Mouse (Mus musculus): ENCODE results near the gene Ccdc85b. TPM values are rescaled to one million over a fixed set of nuclear protein-coding genes. Genes with fewer than 3 reads are reported as not detected.

Ccdc85b gene
- polyA plus RNA-seq, 1 experiment from 2014 or later = 6.5 TPM

GRCm38 (mm10) chr19:5444954-5445353, 12.7 kb downstream of the Ccdc85b start:
- no peak overlapping the region for H3K4me2 ChIP-seq (ENCODE audit: low read depth, low read length, severe bottlenecking)
- no peaks in the 10 kb centered on the region; the same call in 1 of the 2 replicates for H3K9me3 ChIP-seq (ENCODE audit: control insufficient read depth, low read length)
- no peak overlapping the region for H3K4me3 ChIP-seq (ENCODE audit: low read depth, low read length)
- 39% methylated on average over 7 of the region's 7 CpGs for WGBS
- DNase-seq (ENCODE audit: low spot score) = no peak
- peaks cover 33% of the 10 kb centered on the region for H3K27me3 ChIP-seq (ENCODE audit: control insufficient read depth, insufficient read depth, low read length)
- no peak overlapping the region for H3K27ac ChIP-seq (ENCODE audit: low read depth, low read length)
- H3K4me1 ChIP-seq (replicated peaks; ENCODE audit: control insufficient read depth, insufficient read depth, low read length) = peaks cover 13% of the 10 kb centered on the region
- ATAC-seq (replicated peaks; ENCODE audit: low FRiP score) = no peak
- no peak overlapping the region for H3K9ac ChIP-seq (ENCODE audit: low read length)
- no peaks in the 10 kb centered on the region for H3K36me3 ChIP-seq (ENCODE audit: control insufficient read depth, insufficient read depth, low read length)

- Histone ChIP-seq H3K27me3 (ENCODE audit: control insufficient read depth, insufficient read depth, low read length) (peaks cover 28% of the 10 kb centered on the region), H3K9me3 (ENCODE audit: control insufficient read depth, low read length) (no peaks in the 10 kb centered on the region; the same call in 1 of the 2 replicates), H3K4me1 (replicated peaks; ENCODE audit: control insufficient read depth, insufficient read depth, low read length) (peaks cover 13% of the 10 kb centered on the region), H3K9ac (ENCODE audit: low read length) (no peak overlapping the region), H3K27ac (ENCODE audit: low read depth, low read length) (no peak overlapping the region), H3K4me3 (ENCODE audit: low read depth, low read length) (no peak overlapping the region), H3K4me2 (ENCODE audit: low read depth, low read length, severe bottlenecking) (no peak overlapping the region), H3K36me3 (ENCODE audit: control insufficient read depth, insufficient read depth, low read length) (no peaks in the 10 kb centered on the region)
- DNase-seq (ENCODE audit: low spot score) (no peak), ATAC-seq (replicated peaks; ENCODE audit: low FRiP score) (no peak)
- 72% methylated on average over 9 of the region's 9 CpGs for WGBS
These were observed 13.3 kb downstream of the Ccdc85b start for GRCm38 (mm10) chr19:5444371-5444908.

- Histone ChIP-seq H3K27me3 (ENCODE audit: control insufficient read depth, insufficient read depth, low read length) (no peaks in the 10 kb centered on the region; the same call in 1 of the 2 replicates), H3K4me3 (ENCODE audit: low read depth, low read length) (no peak overlapping the region), H3K36me3 (ENCODE audit: control insufficient read depth, insufficient read depth, low read length) (no peaks in the 10 kb centered on the region), H3K27ac (ENCODE audit: low read depth, low read length) (no peak overlapping the region), H3K4me1 (replicated peaks; ENCODE audit: control insufficient read depth, insufficient read depth, low read length) (peaks cover 4% of the 10 kb centered on the region; the same call in 1 of the 2 replicates), H3K4me2 (ENCODE audit: low read depth, low read length, severe bottlenecking) (no peak overlapping the region), H3K9me3 (ENCODE audit: control insufficient read depth, low read length) (no peaks in the 10 kb centered on the region), H3K9ac (ENCODE audit: low read length) (no peak overlapping the region; the same call in 1 of the 2 replicates)
- DNase-seq (ENCODE audit: low spot score) = no peak
- ATAC-seq (replicated peaks; ENCODE audit: low FRiP score) = no peak
- 74% methylated on average over 7 of the region's 7 CpGs for WGBS
These were observed 23.7 kb downstream of the Ccdc85b start for GRCm38 (mm10) chr19:5433951-5434350.

GRCm38 (mm10) chr19:5432992-5433852, 24.5 kb downstream of the Ccdc85b start:
- no peak overlapping the region for H3K27ac ChIP-seq (ENCODE audit: low read depth, low read length)
- 21% methylated on average over 16 of the region's 16 CpGs for WGBS
- H3K4me2 ChIP-seq (ENCODE audit: low read depth, low read length, severe bottlenecking) = peak overlapping the region; percentile 43
- H3K9ac ChIP-seq (ENCODE audit: low read length) = peak overlapping the region; percentile 37; the same call in 1 of the 2 replicates
- peaks cover 4% of the 10 kb centered on the region; the same call in 1 of the 2 replicates for H3K4me1 ChIP-seq (replicated peaks; ENCODE audit: control insufficient read depth, insufficient read depth, low read length)
- DNase-seq (ENCODE audit: low spot score) (no peak), ATAC-seq (replicated peaks; ENCODE audit: low FRiP score) (no peak)
- no peaks in the 10 kb centered on the region for H3K36me3 ChIP-seq (ENCODE audit: control insufficient read depth, insufficient read depth, low read length)
- H3K4me3 ChIP-seq (ENCODE audit: low read depth, low read length) = 0 out of 2 replicates have a peak overlapping the region, but pooled peaks have one; percentile 12
- H3K9me3 ChIP-seq (ENCODE audit: control insufficient read depth, low read length) = no peaks in the 10 kb centered on the region
- no peaks in the 10 kb centered on the region; the same call in 1 of the 2 replicates for H3K27me3 ChIP-seq (ENCODE audit: control insufficient read depth, insufficient read depth, low read length)

GRCm38 (mm10) chr19:5431911-5432464, 25.7 kb downstream of the Ccdc85b start:
- H3K9ac ChIP-seq (ENCODE audit: low read length) = no peak overlapping the region
- no peak for ATAC-seq (replicated peaks; ENCODE audit: low FRiP score)
- WGBS = 75% methylated on average over 4 of the region's 4 CpGs

GRCm38 (mm10) chr19:5430408-5430807, 27.3 kb downstream of the Ccdc85b start:
- peaks cover 5% of the 10 kb centered on the region; the same call in 1 of the 2 replicates for H3K36me3 ChIP-seq (ENCODE audit: control insufficient read depth, insufficient read depth, low read length)
- no peaks in the 10 kb centered on the region for H3K9me3 ChIP-seq (ENCODE audit: control insufficient read depth, low read length)
- H3K4me3 ChIP-seq (ENCODE audit: low read depth, low read length) = no peak overlapping the region
- H3K9ac ChIP-seq (ENCODE audit: low read length) = no peak overlapping the region
- DNase-seq (ENCODE audit: low spot score) = no peak
- no peak for ATAC-seq (replicated peaks; ENCODE audit: low FRiP score)
- H3K4me2 ChIP-seq (ENCODE audit: low read depth, low read length, severe bottlenecking) = no peak overlapping the region
- WGBS = 78% methylated on average over 1 of the region's 1 CpGs
- peaks cover 12% of the 10 kb centered on the region; the same call in 1 of the 2 replicates for H3K4me1 ChIP-seq (replicated peaks; ENCODE audit: control insufficient read depth, insufficient read depth, low read length)
- H3K27ac ChIP-seq (ENCODE audit: low read depth, low read length) = no peak overlapping the region
- H3K27me3 ChIP-seq (ENCODE audit: control insufficient read depth, insufficient read depth, low read length) = no peaks in the 10 kb centered on the region; the same call in 1 of the 2 replicates

More at GRCm38 (mm10) chr19:5431911-5432464, 25.7 kb downstream of the Ccdc85b start:
- Histone ChIP-seq H3K27ac (ENCODE audit: low read depth, low read length) (no peak overlapping the region), H3K4me2 (ENCODE audit: low read depth, low read length, severe bottlenecking) (no peak overlapping the region), H3K9me3 (ENCODE audit: control insufficient read depth, low read length) (no peaks in the 10 kb centered on the region), H3K4me3 (ENCODE audit: low read depth, low read length) (no peak overlapping the region), H3K27me3 (ENCODE audit: control insufficient read depth, insufficient read depth, low read length) (no peaks in the 10 kb centered on the region; the same call in 1 of the 2 replicates), H3K4me1 (replicated peaks; ENCODE audit: control insufficient read depth, insufficient read depth, low read length) (peaks cover 4% of the 10 kb centered on the region; the same call in 1 of the 2 replicates), H3K36me3 (ENCODE audit: control insufficient read depth, insufficient read depth, low read length) (no peaks in the 10 kb centered on the region)
- DNase-seq (ENCODE audit: low spot score) = no peak

- Histone ChIP-seq H3K9ac (ENCODE audit: low read length) (no peak overlapping the region), H3K4me2 (ENCODE audit: low read depth, low read length, severe bottlenecking) (no peak overlapping the region), H3K36me3 (ENCODE audit: control insufficient read depth, insufficient read depth, low read length) (peaks cover 5% of the 10 kb centered on the region; the same call in 1 of the 2 replicates), H3K27me3 (ENCODE audit: control insufficient read depth, insufficient read depth, low read length) (no peaks in the 10 kb centered on the region; the same call in 1 of the 2 replicates), H3K9me3 (ENCODE audit: control insufficient read depth, low read length) (no peaks in the 10 kb centered on the region), H3K4me1 (replicated peaks; ENCODE audit: control insufficient read depth, insufficient read depth, low read length) (peaks cover 12% of the 10 kb centered on the region; the same call in 1 of the 2 replicates), H3K4me3 (ENCODE audit: low read depth, low read length) (no peak overlapping the region), H3K27ac (ENCODE audit: low read depth, low read length) (no peak overlapping the region)
- DNase-seq (ENCODE audit: low spot score) (no peak), ATAC-seq (replicated peaks; ENCODE audit: low FRiP score) (no peak)
- whole genome bisulfite sequencing = 78% methylated on average over 8 of the region's 8 CpGs
These were observed 27.9 kb downstream of the Ccdc85b start for GRCm38 (mm10) chr19:5429806-5430205.

GRCm38 (mm10) chr19:5429219-5429618, 28.5 kb downstream of the Ccdc85b start:
- Histone ChIP-seq H3K27me3 (ENCODE audit: control insufficient read depth, insufficient read depth, low read length) (no peaks in the 10 kb centered on the region; the same call in 1 of the 2 replicates), H3K27ac (ENCODE audit: low read depth, low read length) (no peak overlapping the region), H3K4me3 (ENCODE audit: low read depth, low read length) (no peak overlapping the region), H3K4me2 (ENCODE audit: low read depth, low read length, severe bottlenecking) (no peak overlapping the region), H3K36me3 (ENCODE audit: control insufficient read depth, insufficient read depth, low read length) (peaks cover 5% of the 10 kb centered on the region; the same call in 1 of the 2 replicates), H3K9ac (ENCODE audit: low read length) (no peak overlapping the region), H3K4me1 (replicated peaks; ENCODE audit: control insufficient read depth, insufficient read depth, low read length) (peaks cover 12% of the 10 kb centered on the region; the same call in 1 of the 2 replicates), H3K9me3 (ENCODE audit: control insufficient read depth, low read length) (no peaks in the 10 kb centered on the region)
- no peak for DNase-seq (ENCODE audit: low spot score)
- no peak for ATAC-seq (replicated peaks; ENCODE audit: low FRiP score)
- 88% methylated on average over 4 of the region's 4 CpGs for WGBS
